Mouse (Mus musculus) liver, embryonic 11.5 days (tissue): ENCODE results near the gene Slc12a9. TPM values are rescaled to one million over a fixed set of nuclear protein-coding genes. Genes with fewer than 3 reads are reported as not detected.

ENCODE experiments used
- ATAC-seq: fragments of 200-750 bp; cut with Nextera tagmentation; replicated peaks from 2 replicates; pipeline ENCODE4 v1.8.0; 2017; ENCODE audit warnings: moderate number of reproducible peaks, mild to moderate bottlenecking, moderate TSS enrichment, moderate library complexity; ENCODE audit not compliant: low FRiP score
- DNase-seq: peaks from one replicate; pipeline ENCODE4 v3.0.0-alpha.2; 2017; ENCODE audit warnings: low spot score
- H3K27ac ChIP-seq: fragments of 300-500 bp; sonication (generic); 2 replicates; pipeline ENCODE4 v1.5.1; 2014; ENCODE audit warnings: mild to moderate bottlenecking, low read depth, low read length, control low read depth
- H3K27me3 ChIP-seq: fragments of 300-500 bp; sonication (generic); replicated peaks from 2 replicates; pipeline ENCODE4 v1.6.1; 2014; ENCODE audit warnings: low read length, mixed read lengths; ENCODE audit not compliant: control insufficient read depth, insufficient read depth
- H3K36me3 ChIP-seq: fragments of 300-500 bp; sonication (generic); 2 replicates; pipeline ENCODE4 v1.6.1; 2014; ENCODE audit warnings: mild to moderate bottlenecking, low read length, moderate library complexity, mixed read lengths; ENCODE audit not compliant: control insufficient read depth, insufficient read depth
- H3K4me1 ChIP-seq: fragments of 300-500 bp; sonication (generic); replicated peaks from 2 replicates; pipeline ENCODE4 v1.6.1; 2014; ENCODE audit warnings: low read length, mixed read lengths; ENCODE audit not compliant: control insufficient read depth, insufficient read depth
- H3K4me2 ChIP-seq: fragments of 300-500 bp; sonication (generic); 2 replicates; pipeline ENCODE4 v1.6.1; 2014; ENCODE audit warnings: mild to moderate bottlenecking, control low read depth, moderate library complexity
- H3K4me3 ChIP-seq: fragments of 300-500 bp; sonication (generic); 2 replicates; pipeline ENCODE4 v1.5.1; 2014; ENCODE audit warnings: low read depth, low read length, control low read depth
- H3K9ac ChIP-seq: fragments of 300-500 bp; sonication (generic); 2 replicates; pipeline ENCODE4 v1.6.1; 2014; ENCODE audit warnings: low read depth, low read length, control low read depth
- H3K9me3 ChIP-seq: fragments of 300-500 bp; sonication (generic); 2 replicates; pipeline ENCODE4 v1.6.1; 2016; ENCODE audit warnings: low read length, inconsistent platforms, mixed read lengths; ENCODE audit not compliant: control insufficient read depth
- WGBS: fragments of 180-500 bp; shearing (Covaris S2); extraction: QIAGEN DNeasy Blood & Tissue Kit; methylation state at CpG from one replicate; pipeline ENCODE4 v1.1.7; 2014; 5-methylcytosine and 5-hydroxymethylcytosine counted together
- polyA plus RNA-seq: library from polyadenylated mRNA; unstranded; fragments of >200 nt; fragmentation: Nextera tagmentation; extraction: Ambion mirVana; gene quantifications from 2 replicates; pipeline ENCODE4 v1.2.1, GENCODE M21; 2014

The Slc12a9 gene
- polyA plus RNA-seq, 1 experiment from 2014 or later, result 6.4 TPM

- Histone ChIP-seq H3K27me3 (no peaks in the 10 kb centered on the region), H3K4me2 (no peak overlapping the region), H3K4me3 (no peak overlapping the region), H3K4me1 (no peaks in the 10 kb centered on the region), H3K27ac (no peak overlapping the region), H3K9me3 (no peaks in the 10 kb centered on the region), H3K9ac (no peak overlapping the region), H3K36me3 (peaks cover 32% of the 10 kb centered on the region)
- DNase-seq (no peak), ATAC-seq (no peak)
- 80% methylated on average over 12 of the region's 12 CpGs for WGBS
Observed at GRCm38 (mm10) chr5:137373371-137373950, 40.1 kb upstream of the Slc12a9 start.

- Histone ChIP-seq H3K27ac (no peak overlapping the region), H3K4me2 (no peak overlapping the region), H3K36me3 (peaks cover 44% of the 10 kb centered on the region), H3K4me1 (no peaks in the 10 kb centered on the region), H3K9ac (no peak overlapping the region), H3K9me3 (no peaks in the 10 kb centered on the region), H3K27me3 (no peaks in the 10 kb centered on the region), H3K4me3 (no peak overlapping the region)
- DNase-seq, result no peak
- ATAC-seq, result no peak
- WGBS, result 95% methylated on average over 11 of the region's 11 CpGs
Observed at GRCm38 (mm10) chr5:137369665-137370064, 36.3 kb upstream of the Slc12a9 start.

DNA sequence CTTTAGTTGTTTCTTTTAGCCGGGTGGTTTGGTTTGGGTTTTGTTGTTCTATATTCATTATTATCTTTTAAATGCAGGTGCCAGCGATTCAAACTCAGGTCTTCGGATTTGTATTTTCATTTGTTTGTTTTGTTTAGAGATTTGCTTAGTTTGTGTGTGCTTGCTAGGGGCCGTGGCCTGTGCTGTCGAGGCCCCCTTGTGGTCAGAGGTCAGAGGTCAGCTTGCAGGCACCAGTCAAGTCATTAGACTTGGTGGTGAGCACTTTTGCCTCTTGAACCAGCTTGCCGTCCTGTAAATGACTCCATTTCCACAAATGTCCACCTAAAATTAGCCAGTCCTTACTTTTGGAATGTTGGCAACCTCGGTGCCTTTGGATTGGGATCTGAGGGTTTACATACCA, 25.0 kb upstream of the Slc12a9 start:
- no peak for DNase-seq
- H3K36me3 ChIP-seq, result peaks cover 53% of the 10 kb centered on the region
- H3K4me1 ChIP-seq, result no peaks in the 10 kb centered on the region
- no peak overlapping the region for H3K9ac ChIP-seq
- no peak overlapping the region for H3K4me3 ChIP-seq
- 38% methylated on average over 7 of the region's 7 CpGs for WGBS
- no peak for ATAC-seq
- peaks cover 3% of the 10 kb centered on the region; the same call in 1 of the 2 replicates for H3K27me3 ChIP-seq
- no peak overlapping the region for H3K4me2 ChIP-seq
- H3K9me3 ChIP-seq, result no peaks in the 10 kb centered on the region
- no peak overlapping the region for H3K27ac ChIP-seq

- peaks cover 24% of the 10 kb centered on the region for H3K36me3 ChIP-seq
- no peak overlapping the region for H3K27ac ChIP-seq
- peaks cover 32% of the 10 kb centered on the region for H3K27me3 ChIP-seq
- 76% methylated on average over 17 of the region's 17 CpGs for WGBS
- DNase-seq (no peak), ATAC-seq (no peak)
- H3K4me1 ChIP-seq, result peaks cover under 1% of the 10 kb centered on the region; the same call in 1 of the 2 replicates
- no peak overlapping the region for H3K4me2 ChIP-seq
- no peaks in the 10 kb centered on the region for H3K9me3 ChIP-seq
- H3K9ac ChIP-seq, result no peak overlapping the region
- H3K4me3 ChIP-seq, result no peak overlapping the region
Observed at GRCm38 (mm10) chr5:137354091-137354490, 20.7 kb upstream of the Slc12a9 start.

- peaks cover 49% of the 10 kb centered on the region for H3K27me3 ChIP-seq
- H3K4me3 ChIP-seq, result peak overlapping the region; percentile 66
- H3K4me2 ChIP-seq, result peak overlapping the region; percentile 67
- H3K9me3 ChIP-seq, result no peaks in the 10 kb centered on the region
- H3K4me1 ChIP-seq, result peaks cover 9% of the 10 kb centered on the region
- peak overlapping the region; percentile 31; the same call in 1 of the 2 replicates for H3K9ac ChIP-seq
- DNase-seq, result no peak
- WGBS, result 30% methylated on average over 16 of the region's 16 CpGs
- H3K27ac ChIP-seq, result no peak overlapping the region
- H3K36me3 ChIP-seq, result peaks cover 16% of the 10 kb centered on the region; the same call in 1 of the 2 replicates
- ATAC-seq, result no peak
Observed at GRCm38 (mm10) chr5:137352011-137352975, 18.9 kb upstream of the Slc12a9 start.

DNA sequence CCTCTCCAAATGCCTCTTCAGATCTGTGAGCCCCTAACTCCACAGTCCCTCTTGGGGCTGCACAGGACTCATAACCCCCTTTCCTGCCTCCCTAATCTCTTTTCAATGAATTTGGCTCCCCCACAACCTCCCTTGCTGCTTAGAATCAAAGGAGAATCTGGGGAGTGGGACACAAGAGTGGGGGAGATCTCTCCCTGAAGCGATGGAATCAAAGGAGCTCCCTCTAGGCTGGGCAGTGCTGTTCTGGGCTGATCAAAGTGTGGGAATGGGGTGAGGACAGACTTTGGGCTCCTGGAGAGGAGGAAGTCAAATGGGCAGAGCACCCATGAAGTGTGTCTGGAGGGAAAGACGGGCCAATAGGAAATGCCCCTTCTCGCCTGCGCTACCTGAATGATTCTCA, 18.0 kb upstream of the Slc12a9 start:
- no peak overlapping the region for H3K27ac ChIP-seq
- peak overlapping the region; percentile 77 for H3K9ac ChIP-seq
- H3K9me3 ChIP-seq, result no peaks in the 10 kb centered on the region
- H3K36me3 ChIP-seq, result peaks cover 15% of the 10 kb centered on the region; the same call in 1 of the 2 replicates
- peak overlapping the region; percentile 67 for H3K4me2 ChIP-seq
- no peak for ATAC-seq
- DNase-seq, result no peak
- 26% methylated on average over 4 of the region's 4 CpGs for WGBS
- peaks cover 49% of the 10 kb centered on the region for H3K27me3 ChIP-seq
- H3K4me3 ChIP-seq, result peak overlapping the region; percentile 66
- peaks cover 13% of the 10 kb centered on the region for H3K4me1 ChIP-seq

GRCm38 (mm10) chr5:137351058-137351380, 17.6 kb upstream of the Slc12a9 start:
- no peaks in the 10 kb centered on the region for H3K9me3 ChIP-seq
- no peak for ATAC-seq
- peak overlapping the region; percentile 66 for H3K4me3 ChIP-seq
- H3K27me3 ChIP-seq, result peaks cover 49% of the 10 kb centered on the region
- peak overlapping the region; percentile 77 for H3K9ac ChIP-seq
- H3K27ac ChIP-seq, result no peak overlapping the region
- WGBS, result 8% methylated on average over 8 of the region's 8 CpGs
- H3K4me1 ChIP-seq, result peaks cover 15% of the 10 kb centered on the region
- no peak for DNase-seq
- H3K4me2 ChIP-seq, result peak overlapping the region; percentile 67
- peaks cover 15% of the 10 kb centered on the region; the same call in 1 of the 2 replicates for H3K36me3 ChIP-seq

DNA sequence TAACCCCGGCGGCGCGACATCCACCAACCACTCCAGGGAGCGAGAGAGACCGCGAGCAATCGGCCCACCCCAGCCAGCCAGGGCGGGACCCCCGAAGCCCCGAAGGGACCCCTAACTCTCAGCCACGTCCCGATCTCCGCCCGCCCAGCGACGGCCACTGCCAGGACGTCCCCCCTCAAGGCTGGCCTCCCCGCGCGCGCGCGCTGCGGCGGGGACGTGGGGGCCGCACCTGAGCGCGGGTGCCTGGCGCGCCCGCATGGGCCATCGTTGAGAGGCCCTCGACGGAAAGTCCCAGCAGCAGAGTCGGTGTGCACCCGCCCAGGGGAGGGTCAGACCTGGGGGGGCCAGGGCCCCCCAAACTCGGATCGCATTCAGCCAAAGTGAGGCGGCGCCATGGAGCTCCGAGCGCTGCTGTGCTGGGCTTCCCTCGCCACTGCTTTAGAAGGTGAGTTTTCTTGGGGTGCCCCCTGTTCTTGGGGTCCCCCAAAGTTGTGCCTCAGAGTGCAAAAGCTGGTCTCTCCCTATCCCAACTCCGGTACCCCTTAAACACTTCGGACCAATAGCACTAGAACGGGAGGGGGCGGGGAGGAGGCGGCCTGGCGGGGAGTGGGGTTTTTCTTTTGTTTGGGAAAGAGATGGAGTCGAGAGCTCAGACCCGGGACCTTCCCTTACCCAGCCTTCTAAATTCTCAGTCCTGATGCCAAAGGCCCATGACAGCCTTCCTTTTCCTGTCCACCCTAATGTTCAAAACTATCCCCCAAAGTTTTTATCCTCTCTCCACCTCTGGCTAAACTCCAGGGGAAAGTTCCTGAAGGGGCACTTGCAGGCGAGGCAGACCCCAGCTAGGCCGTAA, 17.0 kb upstream of the Slc12a9 start:
- DNase-seq, result no peak
- peak overlapping the region; percentile 84 for H3K27ac ChIP-seq

More for the DNA sequence above, 17.0 kb upstream of the Slc12a9 start:
- WGBS, result 2% methylated on average over 50 of the region's 55 CpGs
- Histone ChIP-seq H3K36me3 (peaks cover 12% of the 10 kb centered on the region; the same call in 1 of the 2 replicates), H3K4me2 (peak overlapping the region; percentile 67), H3K9me3 (no peaks in the 10 kb centered on the region), H3K4me3 (peak overlapping the region; percentile 66), H3K4me1 (peaks cover 15% of the 10 kb centered on the region), H3K9ac (peak overlapping the region; percentile 77), H3K27me3 (peaks cover 49% of the 10 kb centered on the region)
- peak; percentile 29 for ATAC-seq
